Mouse (Mus musculus) neural tube, embryonic 15.5 days (tissue): ENCODE data around the gene Fam84b. TPM values are rescaled to one million over a fixed set of nuclear protein-coding genes. Genes with fewer than 3 reads are reported as not detected.

ENCODE experiments used
- ATAC-seq: fragments of 200-750 bp; cut with Nextera tagmentation; 2 replicates; pipeline ENCODE4 v1.8.0; 2017; ENCODE audit warnings: mild to moderate bottlenecking, moderate TSS enrichment, moderate library complexity; ENCODE audit not compliant: low FRiP score
- H3K27ac ChIP-seq: fragments of 300-500 bp; sonication (generic); replicated peaks from 2 replicates; pipeline ENCODE4 v1.5.1; 2015; ENCODE audit warnings: mild to moderate bottlenecking, inconsistent platforms
- H3K27me3 ChIP-seq: fragments of 300-500 bp; sonication (generic); replicated peaks from 2 replicates; pipeline ENCODE4 v1.6.1; 2015; ENCODE audit warnings: inconsistent platforms
- H3K36me3 ChIP-seq: fragments of 300-500 bp; sonication (generic); 2 replicates; pipeline ENCODE4 v1.6.1; 2015; ENCODE audit warnings: inconsistent platforms
- H3K4me1 ChIP-seq: fragments of 300-500 bp; sonication (generic); 2 replicates; pipeline ENCODE4 v1.6.1; 2015; ENCODE audit warnings: inconsistent platforms
- H3K4me2 ChIP-seq: fragments of 300-500 bp; sonication (generic); 2 replicates; pipeline ENCODE4 v1.6.1; 2015; ENCODE audit warnings: inconsistent platforms, mild to moderate bottlenecking, moderate library complexity
- H3K4me3 ChIP-seq: fragments of 300-500 bp; sonication (generic); replicated peaks from 2 replicates; pipeline ENCODE4 v1.5.1; 2015; ENCODE audit warnings: mild to moderate bottlenecking, inconsistent platforms
- H3K9ac ChIP-seq: fragments of 300-500 bp; sonication (generic); replicated peaks from 2 replicates; pipeline ENCODE4 v1.6.1; 2015; ENCODE audit warnings: mild to moderate bottlenecking, inconsistent platforms
- H3K9me3 ChIP-seq: fragments of 300-500 bp; sonication (generic); replicated peaks from 2 replicates; pipeline ENCODE4 v1.6.1; 2016; ENCODE audit warnings: inconsistent platforms
- WGBS: fragments of 180-500 bp; shearing (Covaris S2); methylation state at CpG from one replicate; pipeline ENCODE4 v1.1.7; 2015; ENCODE audit warnings: mixed read lengths; 5-methylcytosine and 5-hydroxymethylcytosine counted together
- polyA plus RNA-seq: library from polyadenylated mRNA; unstranded; fragments of >200 nt; fragmentation: Nextera tagmentation; extraction: Ambion mirVana; gene quantifications from 2 replicates; pipeline ENCODE4 v1.2.1, GENCODE M21; 2015

Fam84b gene
- 5.5 and 6.2 TPM in 2 replicates for polyA plus RNA-seq

DNA sequence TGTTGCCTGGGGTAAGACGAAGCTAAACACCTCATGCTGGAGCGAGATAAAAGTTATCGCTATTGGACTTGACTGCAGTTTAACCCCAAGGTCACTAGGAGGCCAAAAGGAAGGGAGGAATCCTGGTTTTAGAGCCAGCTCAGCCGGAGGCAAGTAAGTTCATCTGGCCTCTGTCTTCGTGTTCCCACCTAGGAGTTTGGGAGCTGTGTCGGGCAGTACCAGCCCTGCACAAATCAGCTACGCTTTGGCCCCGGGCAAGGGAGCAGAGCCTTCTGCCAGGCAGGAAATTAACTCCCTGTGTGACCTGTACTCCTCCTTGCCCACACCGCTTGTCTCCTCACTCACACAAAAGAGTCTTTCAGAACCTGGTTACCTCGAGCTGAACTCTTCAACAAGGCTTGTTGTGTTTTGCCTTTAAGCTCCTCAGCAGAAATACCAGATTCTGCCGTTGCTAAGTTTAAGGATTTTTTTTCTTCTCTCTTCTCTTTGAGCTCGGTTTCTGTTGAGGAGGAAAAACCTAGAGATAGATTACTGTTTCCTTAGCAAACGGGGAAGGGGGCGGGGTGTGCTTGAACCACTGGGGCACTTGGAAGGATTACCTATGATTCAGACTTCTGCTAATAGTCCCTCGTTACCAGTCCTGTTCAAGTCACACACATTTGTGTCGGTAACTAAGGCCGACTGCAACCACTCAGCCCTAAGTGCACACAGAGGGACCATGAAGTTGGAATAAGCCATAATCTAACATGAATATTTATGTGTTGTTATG lies at the start of gene Fam84b:
Gene Fam84b, minus strand, starts transcription at position 548 of the 769 bp plus-strand sequence.
- Histone ChIP-seq H3K9me3 (no peaks in the 10 kb centered on the region), H3K36me3 (no peaks in the 10 kb centered on the region), H3K4me2 (no peak within 1 kb of the TSS), H3K4me3 (no peak within 1 kb of the TSS), H3K9ac (no peak within 1 kb of the TSS), H3K27me3 (no peaks in the 10 kb centered on the region), H3K27ac (no peak within 1 kb of the TSS), H3K4me1 (peaks cover 8% of the 10 kb centered on the region; the same call in 1 of the 2 replicates)
- peak; percentile 53 for ATAC-seq
- 29% methylated on average over 17 of the region's 17 CpGs for WGBS

DNA sequence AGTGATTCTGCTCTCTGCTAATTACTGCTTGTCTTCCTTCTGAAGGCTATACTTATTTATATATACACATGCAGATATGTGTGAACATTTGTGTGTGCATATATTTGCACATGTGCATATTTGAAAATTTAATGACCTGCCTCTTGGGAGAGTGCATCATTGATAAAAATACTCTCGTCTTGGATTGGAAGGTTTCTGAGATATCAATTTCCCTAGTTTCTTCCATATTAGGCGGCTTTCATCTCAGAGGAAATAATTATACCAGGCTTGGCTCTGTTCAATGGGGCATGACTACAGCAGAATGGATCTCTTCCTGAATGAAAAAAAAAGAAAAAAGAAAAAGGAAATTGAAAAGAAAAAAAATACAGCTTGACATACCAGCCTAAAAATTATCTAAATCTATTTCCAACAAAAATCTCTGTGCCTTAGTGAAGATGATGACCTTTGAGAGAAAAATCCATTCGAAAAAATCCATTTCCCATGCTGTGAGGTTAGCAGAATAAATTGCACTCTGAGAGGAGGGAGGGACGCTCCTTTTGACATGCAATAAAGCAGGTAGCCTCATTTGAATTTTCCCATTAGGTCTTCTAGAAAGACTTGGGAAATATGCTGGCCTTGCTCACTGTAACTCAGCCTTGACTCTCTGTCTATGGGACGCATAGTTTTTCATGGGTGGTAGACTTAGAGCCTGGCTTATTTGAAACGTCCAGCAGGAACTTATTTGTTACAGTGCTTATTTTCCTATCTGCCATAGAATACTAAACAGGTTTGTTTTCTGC lies 44.8 kb upstream of the Fam84b start:
- 42% methylated on average over 6 of the region's 6 CpGs for WGBS
- no peak overlapping the region for H3K27ac ChIP-seq
- H3K4me1 ChIP-seq = no peaks in the 10 kb centered on the region
- ATAC-seq = no peak
- H3K36me3 ChIP-seq = no peaks in the 10 kb centered on the region
- no peaks in the 10 kb centered on the region for H3K27me3 ChIP-seq
- H3K4me3 ChIP-seq = no peak overlapping the region
- H3K9me3 ChIP-seq = no peaks in the 10 kb centered on the region
- H3K4me2 ChIP-seq = no peak overlapping the region
- H3K9ac ChIP-seq = no peak overlapping the region

DNA sequence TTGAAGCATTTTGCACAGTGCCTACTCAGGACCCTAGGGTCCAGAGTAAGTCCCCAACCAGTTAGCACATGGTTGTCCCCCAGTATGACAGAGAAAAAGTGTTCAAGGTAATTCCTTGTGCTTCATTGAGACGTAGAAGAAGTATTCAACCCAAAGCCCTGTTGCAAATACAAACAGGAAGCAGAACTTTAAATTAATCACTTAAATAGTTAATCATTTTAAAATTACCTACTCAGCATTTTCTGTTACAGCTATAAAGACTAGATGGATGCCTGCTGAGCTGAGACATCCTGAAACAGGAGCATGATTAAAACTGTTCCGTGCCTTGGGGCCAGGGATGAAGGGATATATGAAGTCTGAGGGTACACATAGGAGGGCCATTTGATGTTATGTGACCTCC lies 42.5 kb upstream of the Fam84b start:
- 82% methylated on average over 2 of the region's 2 CpGs for whole genome bisulfite sequencing
- Histone ChIP-seq H3K36me3 (no peaks in the 10 kb centered on the region), H3K9ac (no peak overlapping the region), H3K9me3 (no peaks in the 10 kb centered on the region), H3K4me1 (no peaks in the 10 kb centered on the region), H3K4me2 (no peak overlapping the region), H3K27ac (no peak overlapping the region), H3K27me3 (no peaks in the 10 kb centered on the region), H3K4me3 (no peak overlapping the region)
- ATAC-seq = no peak

DNA sequence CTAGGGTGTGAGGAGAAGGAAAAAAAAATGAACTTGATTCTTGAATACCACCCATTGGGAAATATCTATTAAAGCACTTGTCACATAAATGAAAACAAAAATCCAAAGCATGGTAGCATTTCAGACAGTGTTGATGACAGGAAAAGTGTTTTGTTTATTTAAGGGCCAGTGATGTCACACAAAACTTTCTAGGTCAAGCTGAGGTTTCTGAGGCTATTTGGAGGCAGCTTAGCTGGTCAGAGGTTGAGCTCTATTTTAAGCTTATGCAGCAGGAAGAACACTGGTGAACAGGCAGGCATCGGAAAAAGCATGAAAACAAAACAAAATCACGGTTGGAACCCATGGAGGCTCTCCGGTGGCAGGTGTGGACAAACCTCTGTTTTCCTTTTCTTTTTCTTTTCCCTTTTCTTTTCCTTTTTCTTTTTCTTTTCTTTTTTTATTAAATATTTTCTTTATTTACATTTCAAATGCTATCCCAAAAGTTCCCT lies 39.4 kb upstream of the Fam84b start:
- ATAC-seq = no peak
- WGBS = 80% methylated on average over 3 of the region's 3 CpGs
- H3K27ac ChIP-seq = no peak overlapping the region

DNA sequence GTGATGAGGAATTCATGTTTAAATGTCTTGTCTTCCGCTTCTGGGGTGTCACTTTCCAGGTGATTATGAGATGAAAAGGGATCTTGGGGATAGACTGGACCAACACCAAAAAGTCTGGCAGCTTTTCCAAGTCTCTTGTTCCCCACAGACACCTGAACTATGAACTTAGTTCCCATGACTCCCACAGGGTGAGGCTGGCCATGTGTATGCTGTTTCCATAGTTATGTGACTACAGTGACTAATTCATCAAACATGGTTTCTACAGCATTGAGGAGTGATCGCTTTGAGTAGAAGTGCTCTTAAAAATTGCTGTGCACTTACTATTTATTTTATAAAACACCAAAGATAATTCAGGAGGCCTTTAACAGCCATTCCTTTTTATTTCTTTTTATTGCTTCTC lies 35.1 kb upstream of the Fam84b start:
- no peaks in the 10 kb centered on the region for H3K4me1 ChIP-seq
- no peak overlapping the region for H3K4me3 ChIP-seq
- H3K36me3 ChIP-seq = no peaks in the 10 kb centered on the region
- H3K27ac ChIP-seq = no peak overlapping the region
- no peak for ATAC-seq
- H3K9ac ChIP-seq = no peak overlapping the region
- H3K27me3 ChIP-seq = no peaks in the 10 kb centered on the region
- H3K9me3 ChIP-seq = no peaks in the 10 kb centered on the region
- WGBS = 84% methylated on average over 2 of the region's 2 CpGs
- no peak overlapping the region for H3K4me2 ChIP-seq

More for the DNA sequence above, 39.4 kb upstream of the Fam84b start:
- Histone ChIP-seq H3K9ac (no peak overlapping the region), H3K36me3 (no peaks in the 10 kb centered on the region), H3K4me2 (no peak overlapping the region), H3K9me3 (no peaks in the 10 kb centered on the region), H3K4me1 (no peaks in the 10 kb centered on the region), H3K4me3 (no peak overlapping the region), H3K27me3 (no peaks in the 10 kb centered on the region)

DNA sequence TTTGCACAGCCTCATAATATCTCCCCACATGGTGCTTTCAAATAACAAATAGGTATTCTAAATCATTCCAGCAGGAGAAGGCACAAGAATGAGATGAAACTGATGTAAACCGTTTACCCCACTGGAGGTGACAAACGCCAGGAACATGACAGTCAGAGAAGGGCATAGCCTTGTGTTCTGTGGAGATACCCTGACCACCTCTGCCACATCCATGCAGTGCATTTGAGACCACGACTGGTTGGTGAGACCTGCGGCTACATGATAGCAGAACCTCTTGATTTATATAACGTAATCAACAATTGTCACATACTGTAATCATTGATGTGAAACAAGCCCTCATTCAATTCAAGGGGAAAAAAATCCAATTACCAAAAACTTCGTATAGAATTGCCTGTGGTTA lies 22.1 kb upstream of the Fam84b start:
- Histone ChIP-seq H3K9me3 (no peaks in the 10 kb centered on the region), H3K4me2 (no peak overlapping the region), H3K27ac (no peak overlapping the region), H3K27me3 (no peaks in the 10 kb centered on the region), H3K4me3 (no peak overlapping the region), H3K9ac (no peak overlapping the region), H3K4me1 (no peaks in the 10 kb centered on the region), H3K36me3 (no peaks in the 10 kb centered on the region)
- no peak for ATAC-seq
- 84% methylated on average over 6 of the region's 6 CpGs for WGBS

DNA sequence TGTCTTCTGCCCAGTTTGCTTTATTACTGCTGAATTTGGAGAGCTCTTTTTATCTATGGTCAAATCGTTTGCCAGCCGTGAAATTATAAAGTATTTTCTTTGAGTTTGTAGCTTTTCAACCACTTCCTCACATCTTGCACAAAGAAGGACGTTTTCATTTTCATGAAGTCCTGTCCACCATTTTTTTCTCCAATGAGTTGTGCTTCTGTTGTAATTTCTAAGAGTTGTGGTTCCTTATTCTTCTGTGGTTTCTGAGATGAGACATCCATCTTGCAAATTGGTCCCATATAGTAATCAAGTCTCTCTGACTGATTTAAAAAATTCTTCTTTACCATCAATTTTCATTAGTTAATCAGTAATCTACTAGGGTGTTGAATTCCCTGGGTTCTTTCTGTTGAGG lies 8.8 kb upstream of the Fam84b start:
- ATAC-seq = no peak
- WGBS = 82% methylated on average over 3 of the region's 3 CpGs
- H3K9me3 ChIP-seq = no peaks in the 10 kb centered on the region

DNA sequence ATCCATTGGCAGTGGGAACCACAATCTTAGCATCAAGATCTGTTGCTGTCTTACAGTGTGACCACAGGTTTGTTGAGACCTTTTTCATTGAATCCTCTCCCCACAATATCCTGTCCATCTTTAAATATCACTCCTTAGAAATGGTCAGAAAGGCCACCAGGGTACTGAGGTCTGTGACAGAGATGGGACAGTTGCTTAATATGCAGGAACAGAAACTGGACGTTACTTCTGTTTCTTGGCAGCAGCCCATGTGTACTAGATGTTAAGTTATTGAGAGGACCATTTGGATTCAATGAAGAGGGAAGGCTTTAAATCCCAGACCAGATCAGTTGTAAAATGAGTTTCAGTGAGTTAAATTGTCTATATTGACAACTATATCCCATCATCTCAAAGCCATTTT lies 1.5 kb upstream of the Fam84b start:
- no peak for ATAC-seq

More for the DNA sequence above, 8.8 kb upstream of the Fam84b start:
- Histone ChIP-seq H3K27me3 (no peaks in the 10 kb centered on the region), H3K36me3 (no peaks in the 10 kb centered on the region), H3K9ac (no peak overlapping the region), H3K4me3 (no peak overlapping the region), H3K27ac (no peak overlapping the region), H3K4me1 (no peaks in the 10 kb centered on the region), H3K4me2 (no peak overlapping the region)

DNA sequence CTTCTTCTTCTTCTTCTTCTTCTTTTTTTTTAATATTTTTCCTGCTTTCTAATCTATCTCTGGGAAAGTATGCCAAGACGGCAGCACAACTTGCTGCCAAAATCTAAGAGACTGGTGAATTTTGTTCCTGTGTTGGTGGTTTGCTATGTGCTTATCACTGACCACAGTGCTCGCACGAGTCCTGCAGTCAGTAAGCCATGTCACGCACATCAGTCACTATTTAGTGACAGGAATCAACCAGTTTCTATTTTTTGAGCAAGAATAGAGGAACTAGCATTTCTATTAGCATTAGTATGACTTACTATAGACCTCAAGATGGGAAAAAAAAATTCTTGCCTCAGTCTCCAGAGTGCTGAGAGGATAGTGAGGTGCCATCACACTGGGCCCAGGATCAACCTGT lies 573 bp upstream of the Fam84b start:
- no peak overlapping the region for H3K4me3 ChIP-seq
- WGBS = 80% methylated on average over 4 of the region's 4 CpGs

More for the DNA sequence above, 1.5 kb upstream of the Fam84b start:
- H3K36me3 ChIP-seq = no peaks in the 10 kb centered on the region
- H3K4me1 ChIP-seq = peaks cover 8% of the 10 kb centered on the region; the same call in 1 of the 2 replicates
- H3K27me3 ChIP-seq = no peaks in the 10 kb centered on the region
- H3K27ac ChIP-seq = no peak overlapping the region
- H3K4me3 ChIP-seq = no peak overlapping the region
- no peak overlapping the region for H3K9ac ChIP-seq
- H3K4me2 ChIP-seq = no peak overlapping the region
- H3K9me3 ChIP-seq = no peaks in the 10 kb centered on the region
- 65% methylated on average over 1 of the region's 1 CpGs for WGBS

DNA sequence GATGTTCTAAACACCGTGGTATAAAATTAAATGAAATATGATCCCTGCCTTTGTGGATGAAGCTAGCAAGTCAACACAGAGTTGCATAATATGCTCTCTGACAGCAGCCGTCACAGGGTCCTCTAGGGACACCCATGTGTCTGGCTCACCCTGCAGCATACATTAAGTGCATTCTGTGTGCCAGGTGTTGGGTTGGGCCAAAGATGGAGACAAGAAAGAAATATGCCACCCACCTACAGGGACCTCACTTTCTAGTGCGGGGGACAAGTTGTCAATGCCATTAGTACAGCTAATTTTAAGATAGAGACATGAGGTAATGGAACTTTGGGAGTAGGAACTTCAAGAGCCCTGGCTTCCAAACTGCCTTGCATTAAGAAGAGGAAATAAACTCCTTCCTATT lies 4.9 kb downstream of the Fam84b start:
- Histone ChIP-seq H3K27me3 (no peaks in the 10 kb centered on the region), H3K4me3 (no peak overlapping the region), H3K9ac (no peak overlapping the region), H3K9me3 (no peaks in the 10 kb centered on the region), H3K4me2 (no peak overlapping the region), H3K4me1 (peaks cover 14% of the 10 kb centered on the region; the same call in 1 of the 2 replicates), H3K27ac (no peak overlapping the region), H3K36me3 (no peaks in the 10 kb centered on the region)
- no peak for ATAC-seq
- WGBS = 65% methylated on average over 3 of the region's 3 CpGs

More for the DNA sequence above, 573 bp upstream of the Fam84b start:
- Histone ChIP-seq H3K27me3 (no peaks in the 10 kb centered on the region), H3K4me2 (no peak overlapping the region), H3K27ac (no peak overlapping the region), H3K4me1 (peaks cover 8% of the 10 kb centered on the region; the same call in 1 of the 2 replicates), H3K9me3 (no peaks in the 10 kb centered on the region), H3K36me3 (no peaks in the 10 kb centered on the region), H3K9ac (no peak overlapping the region)
- no peak for ATAC-seq

DNA sequence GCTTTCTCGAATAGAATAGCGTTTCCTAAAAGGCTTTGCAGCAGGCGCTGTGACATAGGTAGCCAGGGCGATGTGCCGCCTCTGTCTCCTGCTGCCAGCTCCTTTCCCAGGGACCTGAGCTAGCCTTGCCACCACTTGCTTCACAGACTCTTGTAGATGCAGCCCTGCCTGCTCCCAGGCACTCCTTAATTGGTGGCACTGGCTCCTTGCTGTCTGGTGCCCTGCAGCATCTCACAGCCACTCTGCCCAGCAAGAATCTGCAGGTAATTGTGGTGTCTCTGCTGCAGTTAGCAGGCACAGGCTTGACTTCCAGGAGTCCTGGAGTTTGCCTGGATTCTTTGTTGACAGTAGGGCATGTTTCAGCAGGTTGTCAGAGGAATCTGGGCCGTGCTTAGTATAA lies 7.3 kb downstream of the Fam84b start:
- Histone ChIP-seq H3K27me3 (no peaks in the 10 kb centered on the region), H3K4me3 (no peak overlapping the region), H3K4me2 (no peak overlapping the region), H3K9ac (no peak overlapping the region), H3K9me3 (no peaks in the 10 kb centered on the region), H3K36me3 (no peaks in the 10 kb centered on the region), H3K4me1 (0 out of 2 replicates have a peak, but pooled peaks cover 6% of the 10 kb centered on the region), H3K27ac (no peak overlapping the region)
- no peak for ATAC-seq
- WGBS = 45% methylated on average over 6 of the region's 6 CpGs

DNA sequence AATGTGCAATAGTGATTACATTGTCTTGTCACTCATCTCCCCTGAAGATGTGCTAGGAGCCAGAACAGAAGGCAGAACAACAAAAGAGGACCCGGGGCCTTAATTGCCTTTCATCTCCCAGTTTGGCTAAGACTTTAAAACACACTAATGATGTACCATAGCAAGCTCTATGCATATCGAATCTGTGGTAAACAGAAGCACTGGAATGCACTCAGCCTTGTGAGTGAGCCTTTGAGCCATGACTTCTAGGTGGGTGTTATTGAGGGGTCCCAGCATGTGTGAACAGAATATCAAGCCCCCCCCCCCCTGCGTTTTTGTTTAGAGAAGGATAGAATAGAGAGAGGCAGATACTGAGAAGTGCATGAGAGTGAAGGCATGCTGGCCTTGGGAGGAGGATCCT lies 7.7 kb downstream of the Fam84b start:
- no peaks in the 10 kb centered on the region for H3K9me3 ChIP-seq
- H3K9ac ChIP-seq = no peak overlapping the region
- ATAC-seq = no peak
- 14% methylated on average over 3 of the region's 3 CpGs for WGBS
- H3K27ac ChIP-seq = no peak overlapping the region
- no peaks in the 10 kb centered on the region for H3K36me3 ChIP-seq
- H3K4me1 ChIP-seq = 0 out of 2 replicates have a peak, but pooled peaks cover 6% of the 10 kb centered on the region
- H3K27me3 ChIP-seq = no peaks in the 10 kb centered on the region
- H3K4me3 ChIP-seq = no peak overlapping the region
- no peak overlapping the region for H3K4me2 ChIP-seq
